Mouse (Mus musculus) left cerebral cortex, adult 2 months (tissue): Measurements from ENCODE around the gene Smoc1. TPM values are rescaled to one million over a fixed set of nuclear protein-coding genes. Genes with fewer than 3 reads are reported as not detected.

ENCODE experiments used
- DNase-seq, 2 experiments: peaks; one replicate each; pipeline ENCODE4 v3.0.0; 2021 to 2022; ENCODE audit warnings: low spot score in 2 of 2, mixed read lengths in 1 of 2; ENCODE audit errors: extremely low spot score in 1 of 2
- H3K27ac ChIP-seq: fragments of 200-600 bp; 2 replicates; pipeline ENCODE4 v1.8.1; 2022
- H3K4me3 ChIP-seq: fragments of 200-600 bp; 2 replicates; pipeline ENCODE4 v1.8.1; 2022
- CTCF ChIP-seq: fragments of 200-600 bp; IDR thresholded peaks from 2 replicates; pipeline ENCODE4 v1.8.1; 2022; ENCODE audit warnings: antibody characterized with exemption, mild to moderate bottlenecking, moderate library complexity
- intact Hi-C: fragments of 180-260 bp; cut with DNase I; formaldehyde crosslinking; loops from one replicate; pipeline ENCODE4 v1.15.1; 2025
- total RNA-seq, 2 experiments: library from RNA; stranded (reverse); gene quantifications; 2 replicates each; pipeline ENCODE4 v1.2.3; 2021

Smoc1 gene
- total RNA-seq, 2 experiments from 2014 or later, result 8.8 to 9.6 TPM

DNA sequence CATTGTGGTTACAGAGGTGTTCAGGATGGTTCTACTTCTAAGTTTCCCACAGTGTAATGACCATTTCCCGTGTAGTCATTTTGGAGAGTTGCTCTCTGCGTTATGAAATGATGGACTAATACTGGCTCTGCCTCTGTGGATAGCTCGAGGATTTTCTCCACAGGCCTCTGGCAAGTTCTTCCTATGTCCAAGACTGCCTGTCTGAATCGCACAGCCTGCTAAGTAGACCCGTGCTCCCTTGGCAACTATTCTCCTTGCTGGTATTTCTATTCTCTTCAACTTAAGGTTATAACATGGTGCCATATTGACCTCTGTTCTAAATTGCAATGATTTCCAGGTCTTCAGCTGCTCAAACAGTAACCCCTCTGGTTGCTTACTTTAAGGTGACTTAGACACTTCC, 65.0 kb downstream of the Smoc1 start:
- intact Hi-C loops, result no loop called here
- H3K27ac ChIP-seq, result no peak overlapping the region
- no peak overlapping the region for H3K4me3 ChIP-seq
- TF ChIP-seq CTCF, result no peak
- DNase-seq, result no peak

DNA sequence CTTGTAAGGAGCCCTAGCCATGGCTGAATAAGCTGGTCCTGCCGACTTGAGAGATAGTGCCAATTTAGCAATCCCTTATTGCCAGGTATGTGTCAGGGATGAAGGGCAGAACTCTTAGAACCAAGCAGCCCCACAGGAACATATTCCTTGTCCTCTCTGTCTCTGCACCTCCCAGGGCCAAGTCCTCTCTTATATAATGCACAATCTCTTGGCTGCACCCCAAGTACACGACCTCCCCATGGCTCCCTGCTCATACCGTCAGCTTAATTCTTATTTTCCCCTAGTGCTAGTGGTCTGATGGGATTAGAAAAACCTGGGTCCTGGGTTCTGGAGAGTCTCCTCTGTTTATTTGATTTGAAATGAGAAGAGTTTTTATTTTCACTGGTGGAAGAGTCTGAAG, 66.0 kb downstream of the Smoc1 start:
- TF ChIP-seq CTCF, result no peak

GRCm38 (mm10) chr12:81093211-81093610, 66.6 kb downstream of the Smoc1 start:
- DNase-seq, result no peak
- TF ChIP-seq CTCF, result no peak
- Histone ChIP-seq H3K4me3 (no peak overlapping the region), H3K27ac (no peak overlapping the region)
- intact Hi-C loops, result no loop called here

More for the DNA sequence above, 66.0 kb downstream of the Smoc1 start:
- intact Hi-C loops, result no loop called here
- no peak for DNase-seq
- Histone ChIP-seq H3K27ac (no peak overlapping the region), H3K4me3 (no peak overlapping the region)

- intact Hi-C loops, result no loop called here
- no peak overlapping the region for H3K27ac ChIP-seq
- no peak for DNase-seq
- no peak for TF ChIP-seq CTCF
- H3K4me3 ChIP-seq, result no peak overlapping the region
Measured at GRCm38 (mm10) chr12:81094766-81095405, 68.3 kb downstream of the Smoc1 start.

- intact Hi-C loops, result no loop called here
- H3K27ac ChIP-seq, result no peak overlapping the region
- no peak for DNase-seq
- TF ChIP-seq CTCF, result no peak
- H3K4me3 ChIP-seq, result no peak overlapping the region
Measured at GRCm38 (mm10) chr12:81097267-81097666, 70.7 kb downstream of the Smoc1 start.

DNA sequence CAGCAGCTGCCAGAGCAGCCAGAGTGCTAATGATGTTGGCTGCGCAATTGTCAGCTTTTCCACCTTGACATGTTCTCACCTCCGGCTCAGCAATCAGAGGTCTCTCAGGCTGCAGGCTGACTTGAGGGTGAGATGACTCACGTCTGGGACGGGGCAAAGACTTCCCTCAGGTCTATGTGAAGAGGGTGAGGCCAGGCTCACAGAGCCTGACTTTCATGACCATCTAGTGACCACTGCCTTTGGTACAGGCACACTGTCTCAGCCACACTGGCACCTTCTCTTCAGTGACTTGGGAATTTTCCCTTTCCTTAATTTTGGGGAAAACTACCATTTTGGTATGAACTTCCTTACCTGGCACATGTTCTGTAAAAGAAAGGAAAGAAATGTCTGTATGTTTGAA, 71.1 kb downstream of the Smoc1 start:
- Histone ChIP-seq H3K4me3 (no peak overlapping the region), H3K27ac (no peak overlapping the region)
- intact Hi-C loops, result no loop called here
- TF ChIP-seq CTCF, result no peak
- DNase-seq, result no peak

GRCm38 (mm10) chr12:81099161-81099560, 72.6 kb downstream of the Smoc1 start:
- TF ChIP-seq CTCF, result no peak
- DNase-seq, result no peak
- intact Hi-C loops, result no loop called here
- Histone ChIP-seq H3K4me3 (no peak overlapping the region), H3K27ac (no peak overlapping the region)

GRCm38 (mm10) chr12:81101691-81102090, 75.1 kb downstream of the Smoc1 start:
- H3K4me3 ChIP-seq, result no peak overlapping the region
- TF ChIP-seq CTCF, result no peak
- no peak for DNase-seq
- no peak overlapping the region for H3K27ac ChIP-seq
- intact Hi-C loops, result no loop called here

- intact Hi-C loops, result no loop called here
- TF ChIP-seq CTCF, result no peak
- DNase-seq, result no peak
- H3K27ac ChIP-seq, result no peak overlapping the region
- H3K4me3 ChIP-seq, result no peak overlapping the region
Measured at GRCm38 (mm10) chr12:81104546-81104945, 77.9 kb downstream of the Smoc1 start.

- no peak for DNase-seq
- H3K27ac ChIP-seq, result no peak overlapping the region
- TF ChIP-seq CTCF, result no peak
Measured at GRCm38 (mm10) chr12:81105721-81106633, 79.4 kb downstream of the Smoc1 start.

DNA sequence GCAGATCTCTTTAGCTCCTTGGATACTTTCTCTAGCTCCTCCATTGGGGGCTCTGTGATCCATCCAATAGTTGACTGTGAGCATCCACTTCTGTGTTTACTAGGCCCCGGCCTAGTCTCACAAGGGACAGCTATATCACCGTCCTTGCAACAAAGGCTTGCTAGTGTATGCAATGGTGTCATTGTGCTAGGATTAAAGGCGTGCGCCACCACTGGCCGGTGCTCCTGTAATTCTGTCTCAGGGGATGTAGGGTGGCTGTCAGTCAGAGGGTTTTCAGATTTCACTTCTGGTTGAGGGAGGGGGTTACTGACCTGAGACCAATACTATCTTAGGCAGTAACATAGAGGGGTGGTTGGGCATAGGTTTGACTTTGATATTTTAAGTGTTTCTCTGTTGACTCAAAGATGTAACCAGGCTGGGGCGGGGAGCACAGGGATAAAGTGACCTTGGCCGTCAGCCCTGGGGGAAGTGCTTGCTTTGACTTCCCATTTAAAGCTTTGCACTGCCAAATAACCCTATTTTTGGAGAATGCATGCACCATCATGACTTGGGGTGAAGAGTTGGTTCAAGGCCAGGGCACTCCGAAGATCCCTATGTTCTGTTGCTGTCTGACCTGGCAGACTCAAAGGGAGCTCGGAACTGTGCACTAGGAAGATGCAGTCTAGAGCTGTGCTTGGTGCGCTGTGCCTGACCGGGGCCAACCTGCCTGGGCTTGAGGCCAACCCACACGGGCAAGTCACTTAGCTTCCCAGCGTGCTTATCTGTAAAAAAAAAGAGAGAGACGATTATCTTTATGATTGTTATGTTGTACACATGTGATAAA, 80.9 kb downstream of the Smoc1 start:
- H3K27ac ChIP-seq, result no peak overlapping the region
- TF ChIP-seq CTCF, result no peak
- no peak for DNase-seq
- no peak overlapping the region for H3K4me3 ChIP-seq
- intact Hi-C loops, result loop anchor here (2.0 kb wide), 1 partner anchor 33 kb away; no protein-coding TSS in a partner anchor

More at GRCm38 (mm10) chr12:81105721-81106633, 79.4 kb downstream of the Smoc1 start:
- H3K4me3 ChIP-seq, result no peak overlapping the region
- intact Hi-C loops, result loop anchor here (2.0 kb wide), 1 partner anchor 35 kb away; no protein-coding TSS in a partner anchor

GRCm38 (mm10) chr12:81108600-81109011, 82.0 kb downstream of the Smoc1 start:
- no peak for DNase-seq
- no peak overlapping the region for H3K4me3 ChIP-seq
- intact Hi-C loops, result no loop called here
- H3K27ac ChIP-seq, result no peak overlapping the region
- TF ChIP-seq CTCF, result no peak
